Mouse (Mus musculus) T-helper 17 cell (primary cell): Measurements from ENCODE around the gene Hmgn1.
"Not testable (repeated sequence)": the region's sequence is repeated elsewhere in the genome, so short reads cannot be mapped to it uniquely, and the experiment has no call there.

ENCODE experiments used
- in situ Hi-C, 2 experiments: fragments of 300-600 bp; cut with MboI, MseI; formaldehyde crosslinking; loops; 1 replicate in 1 of 2; 2 replicates in 1 of 2; pipeline ENCODE4 v1.15.1; 2025; ENCODE audit warnings: high pct_unique_total_duplicates in 2 of 2

Gene Hmgn1

DNA sequence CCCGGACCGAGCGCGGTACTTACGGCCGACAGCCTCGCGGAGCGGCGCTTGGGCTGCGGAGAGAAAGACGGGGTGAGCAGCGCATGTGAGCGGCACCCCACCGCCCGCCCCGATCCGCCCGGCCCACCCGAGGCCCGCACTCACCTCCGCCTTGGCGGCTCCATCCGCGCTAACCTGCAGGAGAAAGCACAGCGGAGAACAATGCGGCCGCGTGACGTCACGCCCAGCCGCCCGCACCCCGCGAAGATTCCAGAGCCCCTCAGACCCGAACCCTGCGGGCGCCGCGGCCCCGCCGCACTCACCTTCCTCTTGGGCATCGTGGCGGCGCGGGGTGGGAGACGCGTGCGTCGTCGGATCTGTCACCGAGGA lies 257 bp downstream of the Hmgn1 start:
- in situ Hi-C loops = no loop called here

DNA sequence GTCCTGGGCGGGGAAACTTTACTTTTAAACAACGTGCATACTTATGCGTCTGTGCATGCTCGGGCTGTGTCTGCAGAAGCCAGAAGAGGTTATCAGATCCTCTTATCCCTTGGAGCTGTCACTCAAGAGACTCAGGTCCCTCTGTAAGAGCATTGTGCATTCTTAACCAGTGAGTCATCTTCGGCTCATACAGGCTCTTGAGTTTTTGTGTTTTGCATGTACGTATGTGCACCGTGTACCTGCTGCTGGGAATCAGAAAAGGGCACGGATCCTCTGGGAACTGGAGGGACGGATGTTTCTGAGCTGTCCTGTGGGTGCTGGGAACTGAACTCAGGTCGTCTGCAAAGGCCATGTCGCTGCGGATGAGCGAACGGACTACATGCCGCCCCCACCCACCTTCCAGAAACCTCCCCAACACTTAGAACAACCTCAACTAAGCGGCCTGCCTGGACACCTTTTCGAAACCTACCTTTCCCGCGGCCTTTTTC lies 801 bp downstream of the Hmgn1 start:
- in situ Hi-C loops = no loop called here

DNA sequence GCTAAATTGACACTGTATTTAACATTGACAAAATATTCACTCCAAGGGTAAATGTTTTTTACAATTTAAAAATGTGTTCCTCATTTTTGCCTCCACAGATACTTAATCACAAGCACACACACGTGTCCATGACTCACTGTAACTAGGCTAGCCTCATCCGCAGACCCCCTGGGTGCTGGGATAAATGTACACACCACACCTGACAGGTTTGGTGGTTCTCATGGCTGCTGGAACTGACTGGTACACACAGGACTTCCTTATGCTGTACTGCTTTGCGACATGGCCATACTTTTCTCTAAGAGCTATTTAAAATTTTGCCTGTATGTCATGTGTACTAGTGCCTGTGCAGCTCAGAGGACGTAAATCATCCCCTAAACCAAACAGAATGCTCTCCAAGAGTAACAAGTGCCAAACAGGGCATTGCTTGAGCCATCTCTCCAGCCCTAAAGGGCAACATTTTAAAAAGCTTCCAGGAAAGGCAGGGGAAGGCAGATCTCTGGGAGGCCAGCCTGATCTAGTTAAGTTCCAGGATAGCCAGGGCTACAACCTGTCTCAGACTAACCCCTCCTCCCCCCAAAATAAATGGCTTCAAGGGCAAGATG lies 7.4 kb downstream of the Hmgn1 start:
- in situ Hi-C loops = no loop called here

DNA sequence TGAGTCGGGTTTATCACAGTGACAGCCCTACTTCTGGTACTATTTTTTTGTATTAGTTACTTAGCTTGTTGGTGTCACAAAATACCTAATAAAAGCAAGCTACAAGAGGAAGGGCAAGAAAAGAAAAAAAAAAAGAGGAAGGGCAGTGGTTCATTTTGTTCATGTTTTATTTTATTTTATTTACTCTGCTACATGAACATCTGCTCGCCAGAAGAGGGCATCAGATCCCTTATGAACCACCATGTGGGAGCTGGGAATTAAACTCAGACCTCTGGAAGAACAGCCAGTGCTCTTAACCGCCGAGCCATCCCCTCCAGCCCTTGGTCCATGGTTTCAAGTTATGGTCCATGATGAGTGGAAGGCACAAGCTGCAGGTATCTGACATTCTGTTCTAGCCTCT lies 12.8 kb downstream of the Hmgn1 start:
- in situ Hi-C loops = no loop called here

DNA sequence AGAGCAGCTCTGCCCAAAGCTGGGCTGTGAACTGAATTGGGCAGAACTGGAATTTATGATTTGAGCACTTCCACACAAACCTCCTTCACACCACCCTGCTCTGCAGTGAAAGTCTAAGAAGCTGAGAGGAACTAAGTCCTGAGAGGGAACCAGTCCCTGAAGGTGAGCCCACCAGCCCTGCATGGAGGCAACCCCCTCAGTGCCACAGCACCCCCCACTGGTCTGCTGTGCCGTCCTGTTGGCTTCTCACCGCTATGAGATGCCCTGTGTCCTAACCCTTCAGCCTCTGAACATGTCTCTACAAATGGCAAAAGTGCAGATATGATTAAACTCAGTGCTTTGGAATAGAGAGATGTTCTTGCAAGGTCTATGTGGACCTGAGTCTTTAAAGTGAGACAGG lies 14.8 kb downstream of the Hmgn1 start:
- in situ Hi-C loops = no loop called here

DNA sequence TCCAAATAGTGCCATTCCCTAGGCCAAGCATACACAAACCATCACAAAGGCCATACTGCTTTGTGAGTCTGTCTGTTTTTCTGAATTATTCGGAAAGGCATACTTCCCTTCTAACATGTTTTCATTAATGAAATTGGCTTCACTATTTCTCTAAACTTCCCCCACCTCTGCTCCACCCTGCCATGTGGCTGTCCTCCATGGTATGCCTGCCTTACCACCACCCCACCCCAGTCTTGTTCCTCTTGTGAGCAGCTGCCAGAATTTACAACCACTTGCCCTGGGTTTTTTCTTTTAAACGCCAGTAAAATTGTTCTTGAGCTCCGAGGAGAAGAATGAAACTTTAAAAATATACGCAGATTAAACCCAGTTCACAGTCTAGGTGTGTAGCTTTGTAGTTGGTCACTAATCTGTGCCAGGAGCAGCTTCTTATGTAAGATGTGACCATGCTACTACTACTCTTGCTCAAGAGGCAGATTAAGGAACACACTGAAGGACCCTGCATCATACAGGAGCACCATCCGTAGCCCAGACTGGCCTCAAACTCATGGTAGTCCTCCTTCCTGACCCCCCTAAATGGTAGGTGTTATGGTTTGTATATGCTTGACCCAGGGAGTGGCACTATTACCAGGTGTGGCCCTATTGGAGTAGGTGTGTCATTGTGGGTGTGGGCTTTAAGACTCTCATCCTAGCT lies 16.7 kb downstream of the Hmgn1 start:
- in situ Hi-C loops = no loop called here

DNA sequence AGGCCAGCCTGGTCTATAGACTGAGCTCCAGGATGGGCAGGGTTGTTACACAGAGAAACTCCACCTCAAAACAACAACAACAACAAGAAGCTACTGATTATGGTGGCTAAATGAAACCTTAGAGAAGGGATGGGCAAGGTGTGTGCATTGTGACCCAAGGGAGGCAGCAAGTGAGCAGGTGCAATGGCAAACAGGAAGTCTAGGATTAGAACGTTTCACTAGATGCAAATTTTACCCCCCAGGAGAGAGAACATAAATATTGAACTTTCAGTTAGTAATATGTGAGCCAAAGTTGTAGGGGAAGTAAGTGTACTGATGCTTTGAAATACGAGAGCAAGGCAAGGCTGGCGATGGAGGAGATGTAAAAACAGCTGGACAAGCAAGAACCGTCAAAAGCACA lies 17.9 kb downstream of the Hmgn1 start:
- in situ Hi-C loops = no loop called here

DNA sequence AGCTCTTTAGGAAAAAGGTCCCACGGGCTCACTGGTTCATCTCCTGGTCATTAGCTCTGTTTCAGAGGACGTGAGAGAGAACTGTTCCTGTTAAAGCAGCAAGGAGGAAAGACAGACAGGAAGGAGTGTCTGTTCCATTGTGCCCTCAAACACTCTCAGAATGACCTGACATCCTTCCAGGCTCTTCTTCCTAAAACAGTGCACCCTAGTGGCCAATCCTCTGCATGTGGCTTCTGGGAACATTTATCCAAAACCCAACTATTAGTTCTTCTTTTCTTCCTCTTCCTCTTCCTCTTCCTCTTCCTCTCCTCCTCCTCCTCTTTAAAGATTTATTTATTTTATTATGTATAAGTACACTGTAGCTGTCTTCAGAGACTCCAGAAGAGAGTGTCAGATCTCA lies 24.5 kb downstream of the Hmgn1 start:
- in situ Hi-C loops = no loop called here

DNA sequence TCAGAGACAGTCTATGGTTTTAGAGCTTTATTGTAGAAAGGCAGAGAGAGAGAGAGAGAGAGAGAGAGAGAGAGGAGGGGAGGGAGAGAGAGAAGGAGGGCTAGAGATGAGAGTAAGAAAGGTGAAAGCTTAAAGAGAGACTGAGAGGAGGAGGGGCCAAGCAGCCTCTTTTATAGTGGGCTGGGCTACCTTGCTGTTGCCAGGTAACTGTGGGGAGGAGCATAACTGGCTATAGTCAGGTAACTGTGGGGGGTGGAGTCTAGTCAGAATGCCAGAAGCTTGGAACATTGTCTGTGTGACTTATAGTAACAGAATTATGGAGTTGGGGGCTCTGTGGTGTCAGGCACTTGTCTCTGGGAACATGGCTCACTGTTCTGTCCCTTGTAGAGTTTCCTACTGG lies 29.7 kb downstream of the Hmgn1 start:
- in situ Hi-C loops = not testable (repeated sequence)

DNA sequence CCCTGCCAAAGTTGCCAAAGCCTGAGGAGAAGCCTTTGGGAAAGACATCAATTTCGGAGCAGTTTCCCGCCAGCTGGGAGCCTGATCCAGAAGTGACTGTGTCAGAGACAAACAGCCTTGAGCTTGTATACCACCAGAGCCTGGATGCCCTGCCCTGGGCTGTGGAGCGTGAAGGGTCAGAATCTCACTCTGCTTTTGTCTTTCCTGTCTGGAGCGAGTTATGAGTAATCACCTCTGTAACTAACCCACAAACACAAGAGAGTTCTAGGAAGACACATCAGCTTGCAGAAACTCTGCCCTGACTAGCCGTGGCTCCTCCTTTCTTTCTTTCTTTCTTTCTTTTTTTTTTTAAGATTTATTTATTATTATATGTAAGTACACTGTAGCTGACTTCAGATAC lies 31.6 kb downstream of the Hmgn1 start:
- in situ Hi-C loops = no loop called here

DNA sequence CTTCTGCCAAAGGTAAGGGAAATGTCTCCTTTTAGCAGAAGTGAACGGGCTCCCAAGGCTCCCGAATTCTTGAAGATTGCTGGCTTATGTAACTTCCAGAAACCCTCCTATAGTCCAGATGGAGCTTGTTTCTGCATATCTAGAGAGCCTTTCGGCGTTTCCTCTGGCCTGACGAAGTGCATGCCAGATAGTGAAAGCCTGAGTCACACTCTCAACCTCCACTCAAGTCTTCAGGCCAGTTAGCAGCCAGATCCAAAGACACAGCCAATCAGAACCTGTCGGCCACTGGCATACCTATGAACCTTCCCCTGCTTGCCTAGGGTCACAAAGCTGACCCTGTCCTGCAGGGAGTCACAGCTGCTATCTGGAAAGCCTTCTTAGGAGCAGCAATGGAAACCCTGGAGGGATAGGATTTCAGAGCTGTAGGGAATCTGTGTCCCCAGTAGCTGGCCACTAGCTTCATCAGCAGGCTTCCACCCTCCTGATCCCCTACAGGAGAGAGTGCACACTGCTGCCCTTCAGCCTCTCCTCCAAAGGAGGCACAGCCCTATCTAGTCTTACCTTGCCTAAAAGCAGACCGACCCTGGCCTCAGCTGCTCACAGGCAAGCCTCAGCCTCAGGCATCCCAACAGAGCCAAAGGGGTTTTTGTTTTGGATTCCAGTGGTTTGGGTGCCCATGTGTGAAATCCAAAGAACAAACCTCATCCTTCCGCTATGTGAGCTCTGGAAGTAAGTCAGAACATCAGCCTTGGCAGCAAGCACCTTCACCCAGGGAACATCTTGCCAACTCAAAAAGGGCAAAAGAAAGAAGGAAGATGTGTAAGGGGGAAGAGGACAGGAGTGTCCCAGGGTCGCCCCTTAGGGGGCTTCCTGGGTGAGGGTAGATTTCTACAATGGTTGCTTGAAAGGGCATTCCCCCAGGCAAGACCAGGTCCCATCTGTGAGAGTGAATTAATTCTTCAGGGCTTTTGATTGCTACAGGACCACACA lies 35.7 kb downstream of the Hmgn1 start:
- in situ Hi-C loops = no loop called here

DNA sequence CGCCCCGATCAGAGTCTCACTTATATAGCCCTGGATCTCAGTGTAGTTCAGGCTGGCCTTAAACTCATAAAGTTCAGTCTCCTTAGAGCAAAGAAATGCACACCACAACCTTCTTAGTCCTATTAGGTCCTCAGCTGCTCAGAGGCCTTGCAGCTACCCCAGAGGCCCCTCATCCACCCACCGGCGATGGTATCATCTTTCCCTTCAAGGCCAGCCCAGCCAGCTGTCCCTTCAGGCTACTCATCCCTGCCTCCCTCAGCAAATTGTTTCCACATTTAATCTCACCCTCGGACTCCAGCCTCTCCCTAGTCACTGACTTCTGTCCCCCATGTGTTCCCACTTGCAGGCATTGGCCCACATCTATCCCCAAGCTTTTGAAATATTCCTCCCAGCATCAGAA lies 39.4 kb downstream of the Hmgn1 start:
- in situ Hi-C loops = no loop called here

DNA sequence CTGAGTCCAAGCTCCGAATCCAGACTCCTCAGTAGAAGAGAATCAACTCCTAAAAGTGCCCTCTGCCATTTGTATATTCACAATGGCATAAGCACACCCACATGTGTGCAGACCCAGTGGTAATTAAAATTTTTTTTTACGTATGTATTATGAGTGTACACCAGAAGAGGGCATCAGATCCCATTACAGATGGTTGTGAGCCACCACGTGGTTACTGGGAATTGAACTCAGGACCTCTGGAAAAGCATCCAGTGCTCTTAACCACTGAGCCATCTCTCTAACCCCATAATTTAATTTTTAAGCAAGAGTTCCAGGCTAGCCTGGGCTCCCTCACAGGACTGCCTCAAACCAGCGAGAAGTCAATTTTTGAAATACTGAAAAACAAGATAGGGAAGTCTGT lies 40.1 kb downstream of the Hmgn1 start:
- in situ Hi-C loops = no loop called here

DNA sequence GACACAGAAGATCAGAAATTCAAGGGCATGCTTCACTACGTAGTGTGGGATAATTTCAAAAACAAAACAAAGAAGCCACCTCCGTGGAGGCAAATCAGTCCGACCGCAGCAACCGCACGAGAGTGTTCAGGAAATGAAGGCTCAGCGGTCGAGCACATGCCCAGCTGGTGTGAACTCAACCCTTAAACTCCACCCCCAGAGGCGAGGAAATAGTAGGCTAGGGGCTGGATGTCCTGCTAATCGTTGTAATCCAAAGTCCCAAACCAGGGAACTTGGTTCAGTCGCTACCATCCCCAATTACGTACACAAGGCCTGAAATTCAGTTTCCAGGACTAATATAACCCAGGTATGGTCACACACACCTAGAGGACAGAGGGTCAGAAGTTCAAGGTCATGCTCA lies 40.5 kb downstream of the Hmgn1 start:
- in situ Hi-C loops = no loop called here

DNA sequence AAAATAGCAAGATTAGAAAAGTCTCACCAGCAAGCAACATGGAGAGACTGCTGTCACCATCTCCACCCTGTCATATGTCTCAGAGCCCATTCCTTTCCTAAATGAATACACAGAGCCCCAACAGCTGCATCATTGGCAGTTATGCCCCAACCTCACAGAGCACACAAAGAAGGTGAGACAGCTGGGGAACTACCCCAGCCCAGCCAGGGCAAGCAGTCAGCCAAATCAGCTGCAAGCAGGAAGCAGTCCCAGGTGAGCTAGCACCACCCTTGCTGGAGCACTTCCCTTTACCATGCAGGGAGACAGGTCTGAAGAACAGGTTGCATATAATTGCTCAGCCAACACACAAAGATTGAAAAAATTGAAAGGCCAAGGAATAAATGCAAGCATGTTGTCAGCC lies 41.9 kb downstream of the Hmgn1 start:
- in situ Hi-C loops = no loop called here

DNA sequence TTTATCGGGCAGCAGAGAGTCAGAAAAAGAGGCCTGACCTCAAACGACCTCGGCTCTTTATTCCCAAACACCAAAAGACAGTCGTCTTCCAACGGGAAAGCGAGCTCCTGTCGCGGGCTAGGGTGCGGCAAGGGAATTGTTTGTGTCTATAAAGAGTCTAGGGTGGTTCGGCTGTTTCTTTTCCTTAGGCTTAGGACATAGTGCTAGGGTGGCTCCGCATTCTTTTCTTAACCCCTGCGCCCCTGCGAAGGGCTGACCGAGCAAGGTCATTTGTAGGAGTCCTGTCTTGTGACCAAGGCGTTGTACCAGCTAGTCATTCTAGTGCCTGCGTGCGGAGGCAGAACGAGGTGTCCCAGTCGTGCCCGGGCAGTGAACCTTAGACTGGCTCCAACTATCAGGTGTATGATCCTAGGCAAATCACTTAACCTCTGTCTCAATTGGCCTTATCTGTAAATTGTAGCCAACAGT lies 44.3 kb downstream of the Hmgn1 start:
- in situ Hi-C loops = no loop called here

DNA sequence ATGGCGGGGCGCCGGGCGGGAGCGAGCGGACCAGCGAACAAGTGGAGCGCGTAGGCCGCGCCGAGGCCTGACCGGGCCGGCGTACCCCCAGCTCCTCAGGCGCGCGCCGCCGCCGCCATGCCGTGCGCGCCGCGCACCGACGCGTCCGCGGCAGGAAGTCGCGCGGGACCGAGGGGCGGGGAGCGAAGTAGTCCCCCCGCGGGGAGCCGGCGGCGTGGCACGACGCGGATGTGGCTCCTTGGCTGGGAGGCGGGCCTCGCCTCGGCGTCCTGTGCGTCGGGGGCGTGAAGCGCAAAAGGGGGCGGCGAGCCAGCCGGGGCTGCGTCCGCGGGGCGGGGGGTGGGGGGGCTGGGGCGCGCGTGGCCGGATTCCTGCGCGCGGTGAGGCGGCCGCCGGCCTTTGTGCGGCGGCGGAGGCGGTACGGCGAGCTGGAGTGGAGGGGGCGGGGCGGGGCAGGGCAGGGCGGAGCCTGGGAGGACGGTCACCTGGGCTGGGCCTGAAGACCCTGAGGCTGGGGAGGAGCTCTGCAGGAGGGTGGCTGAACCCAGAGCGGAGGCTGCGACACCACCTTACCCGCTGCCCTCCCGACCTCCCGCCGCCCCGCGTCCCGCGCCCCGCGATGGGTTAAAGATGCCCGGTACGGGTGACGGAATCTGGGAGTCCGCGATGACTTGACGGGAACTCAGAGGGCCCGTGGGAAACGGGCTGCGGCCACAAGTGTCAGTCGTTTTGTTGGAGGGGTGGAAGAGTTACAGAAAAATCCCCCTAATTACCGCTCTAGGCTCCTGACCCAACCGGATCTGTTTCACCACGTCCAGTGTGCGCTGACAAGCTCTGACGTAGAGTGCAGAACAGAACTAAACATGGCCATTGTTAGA lies 45.0 kb downstream of the Hmgn1 start, which contains the start of gene Brwd1:
Gene Brwd1, minus strand, starts transcription at position 226 of the 878 bp plus-strand sequence.
- in situ Hi-C loops = no loop called here

DNA sequence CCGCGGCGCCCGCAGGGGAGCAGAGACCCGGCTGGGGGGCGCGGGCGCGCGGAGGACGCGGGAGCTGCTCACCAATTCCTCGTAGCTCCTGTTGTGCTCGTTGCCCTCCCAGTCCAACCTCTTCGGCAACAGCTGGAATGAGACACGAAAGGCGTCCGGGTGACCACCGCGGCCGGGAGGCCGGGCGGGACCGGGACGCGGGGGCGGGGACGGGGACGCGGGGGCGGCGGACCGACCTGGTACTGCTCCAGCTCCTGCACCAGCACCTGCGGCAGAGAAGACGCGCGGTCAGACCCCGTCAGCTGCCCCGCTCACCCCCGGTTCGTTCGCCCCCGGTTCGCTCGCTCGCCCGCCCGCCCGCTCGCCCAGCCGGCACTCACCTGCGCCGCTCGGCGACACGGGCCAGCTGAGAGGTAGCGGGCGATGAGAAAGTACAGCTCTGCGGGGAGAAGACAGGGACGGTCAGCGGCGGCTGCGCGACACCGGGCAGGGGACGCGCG lies 45.7 kb downstream of the Hmgn1 start:
- in situ Hi-C loops = no loop called here

DNA sequence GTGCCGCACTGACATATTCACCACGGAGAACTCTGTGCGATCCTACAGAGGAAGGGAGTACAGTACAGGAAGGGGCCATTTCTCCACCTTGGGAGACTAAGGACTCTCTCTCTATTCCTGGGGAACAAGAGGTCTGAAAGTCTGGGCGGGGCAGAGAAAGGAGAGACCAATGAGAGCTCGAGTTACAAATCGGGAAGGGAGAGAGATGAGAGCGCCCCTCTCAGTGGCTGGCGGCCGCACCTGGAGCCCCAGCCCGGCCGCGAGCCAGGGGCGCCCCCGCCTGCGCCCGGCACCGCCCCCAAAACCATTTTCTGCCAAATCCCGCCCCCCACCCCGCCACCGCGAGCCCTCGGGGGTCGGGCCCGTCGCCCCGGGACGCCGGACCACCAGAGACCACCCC lies 46.2 kb downstream of the Hmgn1 start:
- in situ Hi-C loops = no loop called here

DNA sequence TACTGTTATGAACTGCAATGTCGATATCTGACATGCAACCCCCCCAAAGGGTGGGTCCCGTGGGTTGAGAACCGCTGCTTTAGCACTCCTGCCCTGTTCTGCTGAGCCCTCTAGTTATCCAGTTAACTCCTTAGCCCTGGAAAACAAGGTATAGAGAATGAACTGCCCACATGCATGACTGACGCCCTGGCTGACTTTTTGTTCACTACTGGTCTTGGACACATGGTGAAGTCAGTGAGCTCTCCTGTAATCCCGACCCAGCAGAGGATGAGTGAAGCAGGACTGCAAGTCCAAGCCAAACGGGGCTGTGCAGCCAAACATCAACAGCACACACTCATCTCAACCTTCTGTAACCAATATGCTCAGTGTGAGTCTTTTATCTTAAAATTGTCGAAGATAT lies 47.0 kb downstream of the Hmgn1 start:
- in situ Hi-C loops = no loop called here
